Mouse (Mus musculus): Measurements from ENCODE around the gene Mob3b.
A peak's percentile ranks its signal among the peaks of the same experiment; 100 is the strongest.

Mob3b gene

GRCm38 (mm10) chr4:35065075-35065838 lies 92.0 kb downstream of the Mob3b start:
- DNase-seq (ENCODE audit: low spot score), result no peak

GRCm38 (mm10) chr4:35063146-35063719 lies 94.1 kb downstream of the Mob3b start:
- DNase-seq (ENCODE audit: low spot score), result no peak

- no peak for DNase-seq (ENCODE audit: low spot score)
Measured at GRCm38 (mm10) chr4:35060964-35061363, 96.3 kb downstream of the Mob3b start.

GRCm38 (mm10) chr4:35060401-35060800 lies 96.9 kb downstream of the Mob3b start:
- DNase-seq (ENCODE audit: low spot score), result no peak

GRCm38 (mm10) chr4:35054362-35054761 lies 102.9 kb downstream of the Mob3b start:
- no peak for DNase-seq (ENCODE audit: low spot score)

GRCm38 (mm10) chr4:35052174-35052942 lies 104.9 kb downstream of the Mob3b start:
- DNase-seq (ENCODE audit: low spot score), result no peak

GRCm38 (mm10) chr4:35051152-35051551 lies 106.1 kb downstream of the Mob3b start:
- DNase-seq (ENCODE audit: low spot score), result no peak

- DNase-seq (ENCODE audit: low spot score), result no peak
Measured at GRCm38 (mm10) chr4:35049742-35050058, 107.6 kb downstream of the Mob3b start.

GRCm38 (mm10) chr4:35049036-35049741 lies 108.1 kb downstream of the Mob3b start:
- peak; percentile 27 for DNase-seq (ENCODE audit: low spot score)

GRCm38 (mm10) chr4:35040896-35041295 lies 116.4 kb downstream of the Mob3b start:
- no peak for DNase-seq (ENCODE audit: low spot score)

- no peak for DNase-seq (ENCODE audit: low spot score)
Measured at GRCm38 (mm10) chr4:35040306-35040705, 117.0 kb downstream of the Mob3b start.

GRCm38 (mm10) chr4:35037824-35038223 lies 119.5 kb downstream of the Mob3b start:
- DNase-seq (ENCODE audit: low spot score), result no peak

- DNase-seq (ENCODE audit: low spot score), result no peak
Measured at GRCm38 (mm10) chr4:35034504-35035290, 122.6 kb downstream of the Mob3b start.

GRCm38 (mm10) chr4:35032758-35033157 lies 124.5 kb downstream of the Mob3b start:
- DNase-seq (ENCODE audit: low spot score), result no peak

GRCm38 (mm10) chr4:35031623-35032022 lies 125.7 kb downstream of the Mob3b start:
- DNase-seq (ENCODE audit: low spot score), result peak; percentile 21

- no peak for DNase-seq (ENCODE audit: low spot score)
Measured at GRCm38 (mm10) chr4:35031141-35031540, 126.1 kb downstream of the Mob3b start.

GRCm38 (mm10) chr4:35018416-35018815 lies 138.9 kb downstream of the Mob3b start:
- DNase-seq (ENCODE audit: low spot score), result no peak

GRCm38 (mm10) chr4:35012401-35013307 lies 144.6 kb downstream of the Mob3b start:
- DNase-seq (ENCODE audit: low spot score), result peak; percentile 64

GRCm38 (mm10) chr4:35006541-35007260 lies 150.6 kb downstream of the Mob3b start:
- no peak for DNase-seq (ENCODE audit: low spot score)

- no peak for DNase-seq (ENCODE audit: low spot score)
Measured at GRCm38 (mm10) chr4:35006056-35006455, 151.2 kb downstream of the Mob3b start.
